Mouse (Mus musculus) liver, embryonic 11.5 days (tissue): ENCODE data around the gene Borcs7. TPM values are rescaled to one million over a fixed set of nuclear protein-coding genes. Genes with fewer than 3 reads are reported as not detected.

Source experiments
- ATAC-seq: fragments of 200-750 bp; cut with Nextera tagmentation; replicated peaks from 2 replicates; pipeline ENCODE4 v1.8.0; 2017; ENCODE audit warnings: moderate number of reproducible peaks, mild to moderate bottlenecking, moderate TSS enrichment, moderate library complexity; ENCODE audit not compliant: low FRiP score
- DNase-seq: peaks from one replicate; pipeline ENCODE4 v3.0.0-alpha.2; 2017; ENCODE audit warnings: low spot score
- H3K27ac ChIP-seq: fragments of 300-500 bp; sonication (generic); 2 replicates; pipeline ENCODE4 v1.5.1; 2014; ENCODE audit warnings: mild to moderate bottlenecking, low read depth, low read length, control low read depth
- H3K27me3 ChIP-seq: fragments of 300-500 bp; sonication (generic); replicated peaks from 2 replicates; pipeline ENCODE4 v1.6.1; 2014; ENCODE audit warnings: low read length, mixed read lengths; ENCODE audit not compliant: control insufficient read depth, insufficient read depth
- H3K36me3 ChIP-seq: fragments of 300-500 bp; sonication (generic); 2 replicates; pipeline ENCODE4 v1.6.1; 2014; ENCODE audit warnings: mild to moderate bottlenecking, low read length, moderate library complexity, mixed read lengths; ENCODE audit not compliant: control insufficient read depth, insufficient read depth
- H3K4me1 ChIP-seq: fragments of 300-500 bp; sonication (generic); replicated peaks from 2 replicates; pipeline ENCODE4 v1.6.1; 2014; ENCODE audit warnings: low read length, mixed read lengths; ENCODE audit not compliant: control insufficient read depth, insufficient read depth
- H3K4me2 ChIP-seq: fragments of 300-500 bp; sonication (generic); 2 replicates; pipeline ENCODE4 v1.6.1; 2014; ENCODE audit warnings: mild to moderate bottlenecking, control low read depth, moderate library complexity
- H3K4me3 ChIP-seq: fragments of 300-500 bp; sonication (generic); 2 replicates; pipeline ENCODE4 v1.5.1; 2014; ENCODE audit warnings: low read depth, low read length, control low read depth
- H3K9ac ChIP-seq: fragments of 300-500 bp; sonication (generic); 2 replicates; pipeline ENCODE4 v1.6.1; 2014; ENCODE audit warnings: low read depth, low read length, control low read depth
- H3K9me3 ChIP-seq: fragments of 300-500 bp; sonication (generic); 2 replicates; pipeline ENCODE4 v1.6.1; 2016; ENCODE audit warnings: low read length, inconsistent platforms, mixed read lengths; ENCODE audit not compliant: control insufficient read depth
- WGBS: fragments of 180-500 bp; shearing (Covaris S2); extraction: QIAGEN DNeasy Blood & Tissue Kit; methylation state at CpG from one replicate; pipeline ENCODE4 v1.1.7; 2014; 5-methylcytosine and 5-hydroxymethylcytosine counted together
- polyA plus RNA-seq: library from polyadenylated mRNA; unstranded; fragments of >200 nt; fragmentation: Nextera tagmentation; extraction: Ambion mirVana; gene quantifications from 2 replicates; pipeline ENCODE4 v1.2.1, GENCODE M21; 2014

Borcs7 gene
- polyA plus RNA-seq, 1 experiment from 2014 or later, result 13.8 TPM

DNA sequence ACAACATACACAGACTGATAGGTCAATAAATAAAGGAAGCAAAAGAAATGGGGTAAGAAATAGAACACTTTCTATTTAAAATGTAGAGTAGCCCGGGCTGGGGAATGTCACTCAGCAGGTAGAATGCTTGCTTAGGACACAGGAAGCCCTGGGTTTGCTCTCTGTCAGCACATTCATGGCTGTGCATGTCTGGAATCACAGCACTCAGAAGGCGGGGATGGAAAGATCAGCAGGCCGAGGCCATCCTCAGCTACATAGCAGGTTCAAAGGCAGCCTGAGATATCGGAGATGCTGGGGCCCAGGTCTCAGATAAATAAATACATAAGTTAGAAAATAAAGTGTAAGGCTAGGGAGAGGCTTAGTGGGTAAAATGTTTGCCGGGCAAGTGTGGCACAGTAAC lies 62.5 kb downstream of the Borcs7 start:
- Histone ChIP-seq H3K36me3 (no peaks in the 10 kb centered on the region), H3K27me3 (no peaks in the 10 kb centered on the region; the same call in 1 of the 2 replicates), H3K9ac (no peak overlapping the region), H3K9me3 (no peaks in the 10 kb centered on the region), H3K4me2 (no peak overlapping the region), H3K4me3 (no peak overlapping the region), H3K4me1 (no peaks in the 10 kb centered on the region), H3K27ac (no peak overlapping the region)
- WGBS, result 78% methylated on average over 5 of the region's 5 CpGs
- ATAC-seq, result no peak
- DNase-seq, result no peak

Other genes starting within 250 kb of the Borcs7 start
- 22.9 and 24.1 TPM in 2 replicates for gene Trim8, start 188.2 kb upstream of the Borcs7 start, polyA plus RNA-seq
- 42.6 and 50.5 TPM in 2 replicates for gene Arl3, start 116.7 kb upstream of the Borcs7 start, polyA plus RNA-seq
- 24.7 and 26.2 TPM in 2 replicates for gene Sfxn2, start 116.5 kb upstream of the Borcs7 start, polyA plus RNA-seq
- 36.6 and 40.7 TPM in 2 replicates for gene Wbp1l, start 90.8 kb upstream of the Borcs7 start, polyA plus RNA-seq
- gene Cyp17a1, start 16.7 kb upstream of the Borcs7 start, polyA plus RNA-seq, result 0.27 and 0.30 TPM in 2 replicates
- 26.0 and 29.3 TPM in 2 replicates for gene As3mt, start 17.6 kb downstream of the Borcs7 start, polyA plus RNA-seq
- 1.9 and 2.6 TPM in 2 replicates for gene Cnnm2, start 71.7 kb downstream of the Borcs7 start, polyA plus RNA-seq